Mouse (Mus musculus): ENCODE results near the gene Aig1. TPM values are rescaled to one million over a fixed set of nuclear protein-coding genes. Genes with fewer than 3 reads are reported as not detected.

Aig1 gene
- polyA plus RNA-seq, 1 experiment from 2014 or later: 45.5 TPM

GRCm38 (mm10) chr10:13882975-13883875 is 14.4 kb upstream of the Aig1 start:
- WGBS: 80% methylated on average over 10 of the region's 10 CpGs
- ATAC-seq (no peak), DNase-seq (ENCODE audit: low spot score) (no peak)

DNA sequence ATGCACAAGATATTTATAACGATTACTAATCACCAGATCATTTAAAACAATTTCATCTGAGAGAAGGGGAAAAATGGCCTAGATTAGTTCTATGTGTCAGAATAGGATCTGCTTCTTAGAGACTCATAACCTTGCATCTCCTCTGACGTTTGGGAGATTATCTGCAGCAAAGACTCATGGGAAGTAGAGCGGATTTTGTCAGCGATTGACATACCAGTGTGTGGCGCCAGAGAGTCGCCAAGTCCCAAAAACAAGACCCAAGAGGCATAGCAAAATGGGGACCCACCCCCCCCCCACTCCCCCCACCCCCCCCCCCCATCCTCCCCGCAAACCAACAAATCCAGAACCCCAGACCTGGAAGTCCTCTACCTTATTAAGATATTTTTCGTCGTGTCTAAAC is 13.7 kb upstream of the Aig1 start:
- Histone ChIP-seq H3K36me3 (ENCODE audit: insufficient read depth, low read length) (no peaks in the 10 kb centered on the region), H3K4me3 (ENCODE audit: low read depth, low read length) (no peak overlapping the region), H3K27me3 (replicated peaks; ENCODE audit: insufficient read depth, low read length) (no peaks in the 10 kb centered on the region), H3K4me2 (replicated peaks; ENCODE audit: low read depth, low read length) (no peak overlapping the region), H3K9me3 (ENCODE audit: low read length) (no peaks in the 10 kb centered on the region), H3K4me1 (ENCODE audit: insufficient read depth, low read depth, low read length) (no peaks in the 10 kb centered on the region), H3K9ac (replicated peaks; ENCODE audit: low read depth) (no peak overlapping the region), H3K27ac (ENCODE audit: low read length) (no peak overlapping the region)
- TF ChIP-seq CTCF (IDR thresholded peaks at IDR 0.05) (peak; percentile 29), EP300 (IDR thresholded peaks at IDR 0.05) (no peak)
- 72% methylated on average over 9 of the region's 9 CpGs for WGBS
- DNase-seq (ENCODE audit: low spot score) (no peak), ATAC-seq (no peak)

More at GRCm38 (mm10) chr10:13882975-13883875, 14.4 kb upstream of the Aig1 start:
- Histone ChIP-seq H3K9ac (replicated peaks; ENCODE audit: low read depth) (no peak overlapping the region), H3K4me3 (ENCODE audit: low read depth, low read length) (no peak overlapping the region), H3K4me1 (ENCODE audit: insufficient read depth, low read depth, low read length) (no peaks in the 10 kb centered on the region), H3K27me3 (replicated peaks; ENCODE audit: insufficient read depth, low read length) (no peaks in the 10 kb centered on the region), H3K9me3 (ENCODE audit: low read length) (no peaks in the 10 kb centered on the region), H3K4me2 (replicated peaks; ENCODE audit: low read depth, low read length) (no peak overlapping the region), H3K27ac (ENCODE audit: low read length) (no peak overlapping the region), H3K36me3 (ENCODE audit: insufficient read depth, low read length) (no peaks in the 10 kb centered on the region)
- TF ChIP-seq CTCF (IDR thresholded peaks at IDR 0.05) (no peak), EP300 (IDR thresholded peaks at IDR 0.05) (no peak)

DNA sequence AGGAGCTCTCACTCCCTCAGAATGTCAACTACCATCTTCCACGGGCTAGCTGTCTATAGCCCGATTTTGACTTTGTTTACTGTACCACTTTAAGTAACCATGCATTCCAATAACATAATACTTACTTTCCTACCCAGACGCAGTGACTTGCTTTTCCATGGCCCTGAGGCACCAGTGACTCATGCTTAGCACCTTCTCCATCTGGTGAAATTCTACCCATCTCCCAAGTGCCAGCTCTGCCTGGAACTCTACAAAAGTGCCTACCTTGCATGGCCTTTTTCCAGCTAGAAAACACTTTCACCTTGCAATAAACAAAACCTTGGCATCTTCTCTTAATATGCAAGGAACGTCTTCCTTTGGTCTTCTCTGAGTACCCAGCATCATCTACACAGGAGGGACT is 9.9 kb upstream of the Aig1 start:
- no peak overlapping the region for H3K4me3 ChIP-seq (ENCODE audit: low read depth, low read length)
- no peak for ATAC-seq
- 71% methylated on average over 4 of the region's 4 CpGs for WGBS
- H3K36me3 ChIP-seq (ENCODE audit: insufficient read depth, low read length): no peaks in the 10 kb centered on the region
- no peaks in the 10 kb centered on the region for H3K9me3 ChIP-seq (ENCODE audit: low read length)
- H3K27ac ChIP-seq (ENCODE audit: low read length): no peak overlapping the region
- H3K9ac ChIP-seq (replicated peaks; ENCODE audit: low read depth): no peak overlapping the region
- no peaks in the 10 kb centered on the region for H3K4me1 ChIP-seq (ENCODE audit: insufficient read depth, low read depth, low read length)
- no peak for TF ChIP-seq EP300 (IDR thresholded peaks at IDR 0.05)
- no peak for TF ChIP-seq CTCF (IDR thresholded peaks at IDR 0.05)
- H3K4me2 ChIP-seq (replicated peaks; ENCODE audit: low read depth, low read length): no peak overlapping the region
- H3K27me3 ChIP-seq (replicated peaks; ENCODE audit: insufficient read depth, low read length): no peaks in the 10 kb centered on the region
- no peak for DNase-seq (ENCODE audit: low spot score)

- H3K36me3 ChIP-seq (ENCODE audit: insufficient read depth, low read length): no peaks in the 10 kb centered on the region
- 73% methylated on average over 4 of the region's 4 CpGs for WGBS
- DNase-seq (ENCODE audit: low spot score): no peak
- no peak for ATAC-seq
- no peak for TF ChIP-seq EP300 (IDR thresholded peaks at IDR 0.05)
- TF ChIP-seq CTCF (IDR thresholded peaks at IDR 0.05): no peak
- no peak overlapping the region for H3K4me3 ChIP-seq (ENCODE audit: low read depth, low read length)
- H3K4me1 ChIP-seq (ENCODE audit: insufficient read depth, low read depth, low read length): no peaks in the 10 kb centered on the region
- H3K27me3 ChIP-seq (replicated peaks; ENCODE audit: insufficient read depth, low read length): no peaks in the 10 kb centered on the region
- H3K27ac ChIP-seq (ENCODE audit: low read length): no peak overlapping the region
- H3K9me3 ChIP-seq (ENCODE audit: low read length): no peaks in the 10 kb centered on the region
- no peak overlapping the region for H3K9ac ChIP-seq (replicated peaks; ENCODE audit: low read depth)
- no peak overlapping the region for H3K4me2 ChIP-seq (replicated peaks; ENCODE audit: low read depth, low read length)
Observed at GRCm38 (mm10) chr10:13875038-13875420, 6.2 kb upstream of the Aig1 start.

DNA sequence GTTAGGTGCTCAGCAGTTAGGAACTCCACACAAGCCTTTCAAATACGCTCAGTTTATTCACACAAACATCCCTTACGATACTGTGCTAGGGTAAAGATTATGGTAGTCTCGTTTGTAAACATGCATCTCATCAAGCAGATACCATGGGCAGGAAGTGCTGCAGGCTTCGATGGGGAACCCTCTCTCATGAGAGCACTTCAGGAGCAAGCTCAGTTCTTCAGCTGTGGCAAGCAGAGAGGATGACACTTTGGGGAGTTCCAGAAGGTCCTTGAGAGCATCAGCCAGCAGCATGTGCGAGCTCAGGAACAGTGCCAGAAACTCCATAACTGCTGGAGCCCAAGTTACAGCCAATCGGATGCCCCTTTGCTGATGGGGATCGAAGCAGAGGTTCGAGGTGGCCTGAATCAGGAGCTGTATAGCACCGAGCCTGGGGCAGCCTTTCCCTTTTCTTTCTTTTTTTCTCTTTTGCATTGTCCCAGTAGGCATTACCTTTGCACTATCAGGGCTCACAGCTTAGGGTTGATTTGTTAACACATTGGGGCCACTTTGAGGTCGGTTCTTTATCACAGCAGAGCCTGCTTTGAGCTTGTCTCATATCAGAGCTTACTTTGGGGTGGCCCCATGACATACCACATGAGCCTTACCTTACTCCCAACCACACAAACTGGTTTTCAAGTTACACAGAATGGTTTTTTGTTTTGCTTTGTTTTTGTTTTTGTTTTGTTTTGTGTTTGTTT is 5.7 kb upstream of the Aig1 start:
- Histone ChIP-seq H3K27me3 (replicated peaks; ENCODE audit: insufficient read depth, low read length) (no peaks in the 10 kb centered on the region), H3K27ac (ENCODE audit: low read length) (no peak overlapping the region), H3K4me3 (ENCODE audit: low read depth, low read length) (no peak overlapping the region), H3K9ac (replicated peaks; ENCODE audit: low read depth) (no peak overlapping the region), H3K4me2 (replicated peaks; ENCODE audit: low read depth, low read length) (no peak overlapping the region), H3K36me3 (ENCODE audit: insufficient read depth, low read length) (no peaks in the 10 kb centered on the region), H3K9me3 (ENCODE audit: low read length) (no peaks in the 10 kb centered on the region), H3K4me1 (ENCODE audit: insufficient read depth, low read depth, low read length) (no peaks in the 10 kb centered on the region)
- 62% methylated on average over 10 of the region's 10 CpGs for WGBS
- DNase-seq (ENCODE audit: low spot score): no peak
- ATAC-seq: no peak
- no peak for TF ChIP-seq CTCF (IDR thresholded peaks at IDR 0.05)
- no peak for TF ChIP-seq EP300 (IDR thresholded peaks at IDR 0.05)

- 80% methylated on average over 3 of the region's 3 CpGs for WGBS
- TF ChIP-seq CTCF (IDR thresholded peaks at IDR 0.05): peak; percentile 8; the same call in 1 of the 2 replicates
- no peak for TF ChIP-seq EP300 (IDR thresholded peaks at IDR 0.05)
Observed at GRCm38 (mm10) chr10:13870531-13870930, 1.8 kb upstream of the Aig1 start.

More at GRCm38 (mm10) chr10:13870531-13870930, 1.8 kb upstream of the Aig1 start:
- Histone ChIP-seq H3K27ac (ENCODE audit: low read length) (no peak overlapping the region), H3K4me1 (ENCODE audit: insufficient read depth, low read depth, low read length) (no peaks in the 10 kb centered on the region), H3K4me2 (replicated peaks; ENCODE audit: low read depth, low read length) (no peak overlapping the region), H3K9me3 (ENCODE audit: low read length) (no peaks in the 10 kb centered on the region), H3K9ac (replicated peaks; ENCODE audit: low read depth) (no peak overlapping the region), H3K4me3 (ENCODE audit: low read depth, low read length) (no peak overlapping the region), H3K36me3 (ENCODE audit: insufficient read depth, low read length) (no peaks in the 10 kb centered on the region), H3K27me3 (replicated peaks; ENCODE audit: insufficient read depth, low read length) (no peaks in the 10 kb centered on the region)
- ATAC-seq (no peak), DNase-seq (ENCODE audit: low spot score) (no peak)

All from lung, postnatal 0 days (tissue).